Mouse (Mus musculus): ENCODE measurements at regions not wholly inside any gene's neighbourhood (a gene's known extent, or its start where the extent isn't known, plus 50 kb on each side); places are given as distances from the start of the nearest gene placed in this dataset.

DNA sequence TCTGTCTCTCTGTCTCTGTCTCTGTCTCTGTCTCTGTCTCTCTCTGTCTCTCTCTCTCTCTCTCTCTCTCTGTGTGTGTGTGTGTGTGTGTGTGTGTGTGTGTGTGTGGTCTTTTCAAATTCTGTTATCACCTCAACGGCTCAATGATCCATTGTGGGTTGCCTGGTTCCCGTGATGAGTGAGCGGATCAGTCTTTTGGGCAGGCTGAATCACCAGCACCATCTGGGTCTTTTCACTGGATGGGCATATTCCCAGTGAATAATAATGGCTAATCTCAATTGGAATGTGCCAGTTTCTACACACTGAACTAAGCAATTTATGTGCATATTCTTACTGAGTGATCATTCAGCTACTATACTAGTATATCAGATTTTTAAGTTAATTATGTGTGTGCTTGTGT, 216.4 kb downstream of the Lmx1a start:
- in situ Hi-C loops (cut with MboI, MseI) = no loop called here

DNA sequence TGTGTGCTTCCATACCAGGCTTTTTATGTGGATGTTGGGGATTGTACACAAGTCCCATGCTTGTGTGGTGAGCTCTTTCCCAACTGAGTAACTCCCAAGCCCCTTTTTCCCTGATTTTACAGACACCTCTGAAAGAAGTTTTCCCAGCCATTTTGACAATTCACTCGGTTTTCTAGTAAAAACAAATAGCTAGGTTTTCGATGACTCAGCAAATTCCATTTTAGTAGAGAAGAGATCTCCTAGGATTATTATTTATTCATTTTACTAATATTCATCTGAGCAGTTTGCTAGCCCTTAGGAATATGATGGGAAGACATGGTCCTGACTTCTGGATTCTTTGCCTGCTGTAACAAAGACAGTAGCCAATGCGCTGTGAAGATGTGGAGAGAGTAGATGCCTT, 223.0 kb downstream of the Lmx1a start:
- in situ Hi-C loops (cut with MboI, MseI) = no loop called here

DNA sequence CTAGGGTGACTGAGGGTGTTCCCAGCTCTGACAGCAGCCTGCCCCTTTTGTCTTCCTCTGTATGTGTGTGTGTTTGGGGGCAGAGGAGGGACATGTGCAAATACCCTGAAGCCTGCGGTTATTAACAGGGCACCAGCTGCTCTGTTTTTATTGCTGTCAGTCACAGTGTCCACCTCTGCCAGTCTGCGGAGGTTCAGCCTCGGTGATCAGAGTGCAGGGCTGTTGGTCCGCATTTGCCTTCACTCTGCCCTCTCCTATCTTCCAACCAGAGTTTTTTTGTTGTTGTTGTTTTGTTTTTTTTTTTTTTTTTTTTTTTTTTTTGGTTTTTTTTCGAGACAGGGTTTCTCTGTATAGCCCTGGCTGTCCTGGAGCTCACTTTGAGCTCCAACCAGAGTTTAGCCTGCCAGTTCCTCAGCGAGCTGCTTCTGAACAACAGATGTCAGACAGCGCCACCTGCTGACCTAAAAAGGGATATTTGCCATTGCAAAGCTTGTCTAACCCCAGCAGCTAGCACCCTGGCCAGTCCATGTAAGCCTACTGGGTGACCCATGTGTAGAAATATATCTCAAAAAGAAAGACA, 226.0 kb downstream of the Lmx1a start:
- in situ Hi-C loops (cut with MboI, MseI) = no loop called here

DNA sequence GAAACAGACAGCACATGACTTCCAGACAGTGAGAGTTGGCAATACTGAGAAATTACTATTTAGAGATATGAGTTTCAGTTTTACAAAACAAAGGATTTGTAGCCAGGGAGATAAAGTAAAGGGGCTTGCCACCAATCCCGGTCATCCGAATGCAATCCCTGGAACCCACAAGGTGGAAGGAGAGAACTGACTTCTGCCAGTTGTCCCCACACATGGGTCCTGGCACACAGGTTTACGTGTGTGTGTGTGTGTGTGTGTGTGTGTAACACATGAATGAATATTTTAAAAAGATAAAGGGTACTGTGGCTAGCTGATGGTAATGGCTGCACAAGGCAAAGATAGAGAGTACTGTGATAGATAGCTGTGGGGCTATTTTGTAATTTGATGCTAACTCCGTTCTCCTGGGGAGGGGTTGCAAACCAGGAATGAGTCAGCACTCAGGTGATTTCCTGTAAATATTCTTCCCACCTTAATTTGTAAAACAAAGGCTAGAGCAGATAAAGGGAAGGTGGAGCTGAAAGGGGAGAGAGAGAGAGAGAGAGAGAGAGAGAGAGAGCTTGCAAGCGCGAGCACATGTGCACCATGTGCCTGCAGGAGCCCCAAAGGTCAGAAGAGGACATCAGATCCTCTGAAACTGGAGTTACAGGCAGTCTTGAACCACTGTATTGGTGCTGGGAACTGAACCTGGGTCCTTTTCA, 226.7 kb downstream of the Lmx1a start:
- in situ Hi-C loops (cut with MboI, MseI) = no loop called here

DNA sequence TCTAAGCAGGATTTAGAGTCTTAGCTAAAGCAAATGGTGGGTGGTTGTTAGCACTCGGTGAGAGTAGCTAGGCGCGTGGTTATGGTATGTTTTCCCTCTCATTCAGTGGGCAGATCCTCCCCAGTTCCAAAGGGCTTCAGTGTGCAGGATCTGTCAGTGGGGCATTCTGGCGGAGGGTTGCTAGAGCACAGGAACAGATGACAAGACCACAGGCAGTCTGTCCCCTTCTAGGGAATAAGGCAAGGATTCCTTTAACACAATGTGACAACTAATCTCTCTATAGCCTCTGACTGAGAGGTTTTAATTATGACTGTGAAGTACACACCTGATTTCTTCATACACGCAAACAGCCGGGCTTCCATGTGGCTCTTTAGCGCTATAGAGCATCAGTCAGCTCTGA, 233.9 kb downstream of the Lmx1a start:
- in situ Hi-C loops (cut with MboI, MseI) = no loop called here

DNA sequence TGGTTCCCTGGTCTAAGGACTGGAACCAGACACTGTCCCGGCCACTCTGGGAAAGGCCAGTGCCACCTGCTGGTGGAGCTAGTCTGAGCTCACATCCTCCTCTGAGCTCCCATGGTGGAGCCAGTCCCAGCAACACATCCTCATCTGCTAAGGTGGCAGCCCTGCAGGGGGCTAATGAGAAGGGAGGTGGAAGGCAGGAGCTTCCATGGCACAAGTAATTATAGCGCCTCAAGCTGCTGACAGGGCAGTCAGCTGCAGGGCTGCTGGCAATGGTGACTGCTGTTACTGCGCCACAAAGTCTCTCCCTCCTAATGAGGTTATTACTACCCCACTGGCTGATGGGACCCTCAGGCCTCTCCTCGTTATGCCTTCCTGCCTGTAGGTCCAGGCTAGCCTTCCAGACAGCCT, 239.0 kb downstream of the Lmx1a start:
- in situ Hi-C loops (cut with MboI, MseI) = no loop called here

DNA sequence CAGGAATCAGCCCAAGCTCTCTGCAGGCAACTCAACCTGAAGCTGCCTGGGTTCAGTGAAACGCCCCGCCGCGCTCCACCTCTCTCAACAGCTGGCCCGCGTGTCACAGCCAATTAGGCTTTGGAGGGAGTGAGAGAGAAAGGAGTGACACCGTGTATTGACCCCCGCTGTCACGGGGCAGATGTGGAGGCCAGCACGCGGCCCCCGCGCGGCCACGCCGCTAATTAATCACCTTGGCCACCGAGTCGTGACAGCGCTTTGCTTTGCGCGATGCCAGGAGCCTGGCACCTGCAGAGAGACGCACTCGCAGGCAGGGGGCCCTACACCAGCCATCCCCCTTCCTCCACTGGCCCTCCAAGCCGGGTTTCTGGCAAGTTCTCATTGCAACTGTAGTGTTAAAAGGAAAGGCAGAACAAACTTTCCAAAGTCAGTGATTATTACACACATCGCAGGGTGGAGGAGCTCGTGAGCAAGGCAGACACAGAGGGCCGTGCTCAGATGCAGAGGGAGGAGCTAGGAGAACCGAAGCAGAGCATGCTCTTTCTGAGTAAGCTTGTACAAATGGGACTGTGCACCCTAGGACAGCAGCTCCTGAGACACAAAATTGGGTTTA, 240.8 kb downstream of the Lmx1a start:
- in situ Hi-C loops (cut with MboI, MseI) = no loop called here

DNA sequence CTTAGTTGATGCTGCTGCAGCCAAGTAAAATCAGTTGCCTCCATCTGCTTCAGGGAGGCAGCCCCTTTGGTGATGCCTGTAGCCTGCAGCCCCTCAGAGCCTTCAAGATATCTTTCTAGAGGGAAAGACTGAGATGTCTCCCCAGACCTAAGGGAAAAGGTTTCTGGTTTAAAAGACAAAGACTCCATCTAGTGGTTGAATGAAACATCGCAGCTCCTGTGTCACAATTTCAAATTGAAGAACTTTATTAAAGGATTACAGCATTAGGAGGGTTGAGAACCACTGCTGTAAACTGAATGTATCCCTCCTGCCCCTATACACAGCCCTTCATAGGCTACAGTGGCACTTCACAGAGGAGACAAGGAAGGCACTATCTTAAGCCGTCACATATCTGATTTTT, 243.1 kb downstream of the Lmx1a start:
- in situ Hi-C loops (cut with MboI, MseI) = no loop called here

DNA sequence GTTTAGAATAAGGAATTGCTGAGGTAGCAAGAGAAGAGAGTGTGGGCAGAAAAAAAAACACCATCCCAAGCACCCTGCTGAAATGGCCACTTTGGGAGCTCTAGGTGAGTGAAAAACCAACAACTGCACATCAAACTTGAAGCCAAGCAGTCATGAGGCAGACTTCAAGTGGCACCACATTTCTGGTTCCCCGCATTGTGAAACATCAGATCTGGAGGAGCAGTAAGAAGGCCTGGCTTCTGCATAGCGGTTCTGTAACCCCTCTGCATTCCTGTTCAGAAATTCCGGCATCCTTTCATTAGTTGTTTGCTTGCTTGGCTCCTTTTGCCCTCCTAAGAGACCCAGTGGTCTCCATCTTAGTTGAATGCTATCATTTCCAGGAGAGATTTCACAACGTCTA, 247.7 kb downstream of the Lmx1a start:
- in situ Hi-C loops (cut with MboI, MseI) = no loop called here

DNA sequence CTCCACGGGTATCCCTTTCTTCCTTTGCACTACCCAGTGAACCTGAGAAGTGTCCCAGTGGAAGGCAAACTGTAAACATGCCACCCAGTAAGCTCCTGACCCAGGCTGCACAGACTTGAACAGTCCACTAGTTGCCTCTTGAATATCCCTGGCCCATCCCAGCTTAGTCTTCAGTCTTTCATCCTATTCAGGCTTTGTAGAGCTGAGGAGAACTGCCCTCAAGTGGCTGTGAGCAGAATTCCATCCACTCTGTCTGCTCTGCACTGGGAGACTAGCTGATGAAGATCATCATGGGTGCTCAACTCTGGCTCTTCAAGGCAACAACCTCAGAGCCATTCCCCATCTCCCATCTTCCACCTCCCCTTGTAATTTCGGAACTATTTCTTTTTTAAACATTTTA, 249.1 kb downstream of the Lmx1a start:
- in situ Hi-C loops (cut with MboI, MseI) = no loop called here

DNA sequence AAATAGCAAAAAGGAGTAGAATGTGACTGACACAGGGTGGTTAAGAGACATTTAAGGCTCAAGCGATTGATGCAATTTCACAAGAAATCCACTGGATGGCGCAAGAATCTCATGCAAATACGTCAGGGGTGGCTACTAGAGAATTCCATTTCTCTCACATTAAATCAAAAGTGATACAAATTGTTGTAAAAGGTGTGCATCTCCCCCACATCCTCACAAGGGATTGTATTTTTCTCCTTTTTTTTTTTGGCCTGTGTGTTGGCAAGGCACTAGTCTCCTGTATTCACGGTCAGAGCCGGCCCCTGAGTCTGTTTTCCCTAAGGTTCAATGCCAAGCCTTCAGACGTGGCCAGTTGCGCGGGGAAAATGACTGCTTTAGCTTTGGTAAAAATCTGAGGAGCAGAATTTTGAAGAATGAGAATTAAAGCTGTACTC, 253.0 kb downstream of the Lmx1a start:
- in situ Hi-C loops (cut with MboI, MseI) = no loop called here

DNA sequence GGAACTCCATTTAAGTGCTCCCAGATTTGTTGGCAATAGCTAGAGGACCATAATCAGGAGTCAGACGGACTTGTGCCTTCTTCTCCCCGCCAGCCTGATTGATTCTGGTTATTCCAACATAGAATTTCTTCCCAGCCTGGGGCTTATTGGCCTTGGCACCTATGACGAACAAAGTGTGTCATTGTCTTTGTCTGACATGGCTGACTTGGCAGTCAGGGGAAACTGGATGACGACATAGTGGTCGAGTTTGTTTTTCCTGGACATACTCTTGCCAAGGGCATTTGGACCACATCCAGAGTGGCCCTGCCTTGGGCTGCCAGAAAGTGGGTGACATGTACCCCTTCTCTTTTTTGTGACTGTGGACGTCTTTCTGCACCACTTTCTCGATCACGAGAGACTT, 254.1 kb downstream of the Lmx1a start:
- in situ Hi-C loops (cut with MboI, MseI) = no loop called here

DNA sequence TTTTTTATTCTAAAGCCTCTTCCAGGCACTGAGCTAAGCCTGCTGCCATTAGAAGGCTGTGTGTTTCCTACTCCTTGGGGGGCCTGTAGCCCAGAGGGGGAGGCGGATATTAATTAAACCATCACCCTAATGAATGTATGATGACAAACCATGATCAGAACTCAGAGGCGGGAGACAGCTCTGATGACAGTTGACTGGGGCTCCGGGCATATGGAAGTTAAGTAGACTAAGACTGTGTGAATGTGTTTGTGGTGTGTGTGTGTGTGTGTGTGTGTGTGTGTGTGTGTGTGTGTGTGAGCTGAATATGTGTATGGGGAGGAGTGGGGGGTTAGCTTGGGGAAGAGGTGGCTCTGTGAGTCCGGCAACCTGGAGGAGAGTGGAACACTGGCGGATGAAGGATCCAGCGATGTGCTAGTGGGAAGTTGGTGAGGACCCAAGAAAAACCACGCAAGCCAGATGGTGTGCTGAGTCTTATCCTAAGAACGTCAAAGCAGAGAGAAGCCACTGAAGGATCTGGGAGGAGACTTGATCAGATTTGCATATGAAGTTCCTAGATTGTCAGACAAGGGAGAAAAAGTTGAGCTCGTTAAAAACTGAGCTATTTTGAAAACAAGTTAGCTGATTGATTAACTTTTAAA, 256.7 kb downstream of the Lmx1a start:
- in situ Hi-C loops (cut with MboI, MseI) = no loop called here

DNA sequence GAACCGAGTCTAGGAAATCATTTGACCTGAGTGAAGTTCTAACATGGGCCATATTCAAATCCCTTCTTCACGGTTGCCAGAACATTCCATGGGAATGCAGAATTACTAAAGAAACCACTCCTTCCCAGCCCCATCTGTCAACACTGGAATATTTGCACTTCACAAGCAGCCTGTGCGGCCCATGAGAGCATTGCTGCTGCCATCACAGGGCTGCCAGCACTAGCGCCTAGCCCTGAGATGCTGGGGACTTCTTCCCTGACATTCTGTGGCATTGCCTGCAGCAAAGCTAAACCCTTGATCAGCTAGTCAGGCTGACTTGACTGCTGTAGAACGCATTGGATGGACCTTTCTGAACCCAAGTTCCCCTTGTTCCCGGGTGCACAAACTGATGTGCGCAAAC, 258.8 kb downstream of the Lmx1a start:
- in situ Hi-C loops (cut with MboI, MseI) = no loop called here

DNA sequence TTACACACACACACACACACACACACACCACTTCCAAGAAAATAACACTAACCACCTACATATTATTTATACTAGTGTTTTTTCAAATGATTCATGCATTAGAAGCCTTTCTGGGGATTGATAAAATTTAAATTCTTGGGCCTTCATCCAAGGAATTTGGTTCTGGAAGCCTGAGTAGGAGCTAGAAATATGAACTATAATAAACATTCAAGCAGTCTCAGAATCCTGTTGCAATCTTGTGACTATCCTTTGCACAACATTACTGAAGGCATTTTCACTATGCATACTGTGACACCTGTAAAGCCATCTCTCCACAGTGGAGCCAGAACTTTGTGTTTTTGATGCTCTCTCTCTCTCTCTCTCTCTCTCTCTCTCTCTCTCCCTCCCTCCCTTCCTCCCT, 262.7 kb downstream of the Lmx1a start:
- in situ Hi-C loops (cut with MboI, MseI) = loop anchor here (10.0 kb wide), 1 partner anchor 1643 kb away; no protein-coding TSS in a partner anchor

DNA sequence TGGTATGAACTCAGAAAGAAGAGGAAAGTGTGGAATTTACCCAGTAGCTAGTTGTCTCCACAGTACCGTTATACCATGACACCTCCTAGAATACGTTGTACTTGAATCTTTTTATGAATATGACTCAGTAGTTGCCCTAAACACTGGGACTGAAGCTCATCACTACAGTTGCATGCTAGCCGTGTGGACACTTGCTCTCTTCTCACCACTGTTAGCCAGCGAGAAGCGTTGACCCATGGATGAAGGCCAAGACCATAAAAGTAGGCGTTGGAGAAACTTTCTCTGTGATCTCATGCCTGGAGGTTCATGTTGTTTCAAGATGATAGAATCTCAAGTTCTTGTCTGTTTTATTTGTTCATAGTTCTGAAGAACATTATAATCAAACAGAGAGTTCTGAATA, 269.5 kb downstream of the Lmx1a start:
- in situ Hi-C loops (cut with MboI, MseI) = loop anchor here (10.0 kb wide), 1 partner anchor 1636 kb away; no protein-coding TSS in a partner anchor

DNA sequence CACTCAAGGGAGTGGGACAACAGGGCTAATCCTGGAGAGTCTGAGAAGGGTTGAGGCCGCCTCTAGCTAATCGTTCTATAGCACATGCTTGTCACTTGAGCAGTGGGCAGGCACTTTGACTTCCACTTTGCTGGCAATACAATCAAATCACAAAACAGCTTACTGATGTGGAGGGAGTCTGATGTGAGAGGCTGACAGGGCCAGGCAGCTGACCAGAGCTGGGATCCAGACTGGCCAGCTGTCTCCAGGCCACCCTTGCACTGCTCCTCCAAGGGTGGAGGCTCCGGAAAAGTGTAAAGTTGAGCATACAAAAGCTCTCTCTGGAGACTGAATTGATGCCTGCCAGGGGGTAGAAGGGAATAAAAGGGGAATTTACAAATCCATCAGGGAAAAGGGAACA, 280.5 kb downstream of the Lmx1a start:
- in situ Hi-C loops (cut with MboI, MseI) = no loop called here

DNA sequence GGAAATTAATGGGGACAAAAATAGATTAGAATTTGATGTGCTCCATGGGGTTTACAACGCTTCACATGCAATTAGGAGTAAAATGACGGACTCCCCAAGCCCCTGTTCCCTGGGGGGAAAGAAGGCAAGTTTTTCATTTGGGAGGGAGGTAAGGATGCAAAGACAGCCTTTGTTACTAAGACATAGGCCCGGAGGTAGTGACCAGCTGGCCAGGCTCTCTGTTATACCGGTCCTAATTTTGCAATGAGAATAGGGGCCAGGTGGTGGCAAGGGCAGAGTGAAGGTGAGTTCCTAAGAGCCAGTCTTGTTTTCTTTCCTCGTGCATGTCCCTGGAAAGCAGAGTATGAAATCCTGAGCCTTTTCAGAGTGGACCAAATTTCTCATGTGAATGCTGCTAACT, 280.9 kb downstream of the Lmx1a start:
- in situ Hi-C loops (cut with MboI, MseI) = no loop called here

DNA sequence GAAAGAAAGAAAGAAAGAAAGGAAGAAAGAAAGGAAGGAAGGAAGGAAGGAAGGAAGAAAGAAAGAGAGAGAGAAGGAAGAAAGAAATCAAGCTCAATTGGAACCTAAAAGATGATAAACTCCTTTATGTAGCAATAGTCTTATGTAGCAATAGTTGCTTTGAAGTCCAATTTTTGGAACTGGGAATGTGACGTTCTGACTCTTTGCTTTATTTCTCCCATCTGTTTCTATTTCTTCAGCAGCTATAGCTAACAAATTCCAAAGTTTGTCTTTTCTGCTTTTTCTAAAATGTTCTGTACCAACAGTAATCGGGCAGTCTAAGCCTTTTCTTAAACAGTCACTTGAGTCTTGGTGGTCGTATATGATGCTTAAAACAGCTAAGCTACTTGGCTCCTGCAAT, 287.7 kb downstream of the Lmx1a start:
- in situ Hi-C loops (cut with MboI, MseI) = no loop called here

DNA sequence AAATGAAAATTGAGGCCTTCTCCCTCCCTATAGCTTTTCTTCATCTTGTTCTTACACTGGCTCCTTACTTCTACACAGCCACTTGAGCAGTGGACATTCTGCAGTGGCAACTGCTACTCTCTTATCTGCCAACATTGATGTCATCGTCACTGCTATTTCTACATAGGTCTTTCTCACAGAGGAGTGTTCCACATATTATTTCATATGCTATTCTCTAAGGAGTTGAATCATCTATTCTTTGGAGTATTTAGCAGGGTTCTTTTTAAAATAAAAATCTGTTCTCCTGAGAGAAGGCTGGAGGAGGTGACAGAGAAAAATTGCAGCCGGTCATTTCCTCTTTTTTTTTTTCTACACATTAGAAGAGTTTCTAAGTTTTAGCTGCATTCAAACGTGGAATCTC, 290.1 kb downstream of the Lmx1a start:
- in situ Hi-C loops (cut with MboI, MseI) = no loop called here

DNA sequence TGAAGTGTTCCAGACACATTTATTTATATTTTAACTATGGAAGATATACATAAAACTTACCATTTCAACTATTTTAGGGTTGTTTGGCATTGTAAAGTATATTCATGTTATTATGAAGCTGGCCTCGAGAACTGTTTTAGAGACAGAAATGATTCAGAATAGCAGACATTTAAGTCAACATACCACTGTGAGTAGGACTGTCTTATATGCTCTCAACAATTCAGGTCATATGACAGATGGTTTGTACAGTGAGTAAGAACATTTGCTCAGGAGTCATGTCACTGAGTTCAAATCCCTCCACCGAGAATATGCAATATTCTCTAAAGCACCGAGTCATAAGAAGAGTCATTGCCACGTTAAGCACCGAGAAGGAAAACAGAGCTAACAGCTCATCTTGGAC, 290.6 kb downstream of the Lmx1a start:
- in situ Hi-C loops (cut with MboI, MseI) = no loop called here

DNA sequence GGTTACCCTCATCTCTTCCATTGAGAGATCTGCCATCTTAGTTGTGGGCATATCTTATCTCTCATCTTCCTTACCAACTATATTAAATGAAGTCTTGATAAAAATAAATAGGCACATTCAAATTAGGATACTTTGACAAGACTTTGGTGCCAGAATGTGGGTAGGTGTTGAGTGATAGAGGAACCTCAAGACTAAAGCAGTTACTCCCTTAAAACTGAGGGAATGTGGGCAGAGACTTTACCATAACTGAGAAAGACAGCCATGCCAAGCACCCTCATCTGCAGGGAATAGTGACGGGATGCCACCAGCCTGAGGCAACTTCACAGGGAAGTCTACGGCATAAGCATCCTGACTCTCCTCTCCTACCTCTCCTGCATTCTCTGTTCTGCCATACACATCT, 292.3 kb downstream of the Lmx1a start:
- in situ Hi-C loops (cut with MboI, MseI) = no loop called here

DNA sequence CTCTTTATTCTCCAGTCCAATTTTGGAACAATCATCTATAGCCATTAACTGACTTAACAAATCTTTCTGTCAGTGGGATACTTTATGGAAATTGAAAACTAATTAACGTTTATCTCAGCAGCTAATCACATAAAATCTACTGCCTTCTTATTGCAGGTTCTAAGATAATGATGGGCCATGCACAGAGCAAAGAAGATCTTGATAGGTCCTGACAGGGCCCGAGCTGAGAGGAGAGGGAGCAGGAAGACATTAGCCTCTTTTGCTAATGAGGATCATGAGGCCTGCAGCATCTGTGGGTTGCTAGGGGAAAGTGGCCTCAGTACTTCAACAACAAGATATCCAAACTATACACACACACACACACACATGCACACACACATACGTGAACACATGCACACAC, 318.4 kb downstream of the Lmx1a start:
- in situ Hi-C loops (cut with MboI, MseI) = no loop called here

Measured in T-helper 2 cell (primary cell).